Mouse (Mus musculus): Measurements from ENCODE around the gene Wnt9b. TPM values are rescaled to one million over a fixed set of nuclear protein-coding genes. Genes with fewer than 3 reads are reported as not detected.

The Wnt9b gene
- 0.09 and 0.10 TPM in 2 replicates for polyA plus RNA-seq (2012; rRNA removed)

- H3K27ac ChIP-seq (ENCODE audit: insufficient read depth, low read length) = no peak within 1 kb of the TSS
- TF ChIP-seq CTCF (IDR thresholded peaks at IDR 0.05; ENCODE audit: extremely low read depth, insufficient read depth, low read length) (no peak), POLR2A (IDR thresholded peaks at IDR 0.05; ENCODE audit: extremely low read depth, insufficient read depth, low read length) (no peak)
- 0 out of 2 replicates have a peak within 1 kb of the TSS, but pooled peaks have one; percentile 13 for H3K4me3 ChIP-seq (ENCODE audit: insufficient read depth, low read length)
- H3K4me1 ChIP-seq (ENCODE audit: control insufficient read depth, insufficient read depth, low read length) = no peaks in the 10 kb centered on the region
These were observed at the start of gene Wnt9b for GRCm38 (mm10) chr11:103749306-103750089. TSS of gene Wnt9b (minus strand) at chr11:103749821.

- Histone ChIP-seq H3K27ac (ENCODE audit: insufficient read depth, low read length) (no peak overlapping the region), H3K4me3 (ENCODE audit: insufficient read depth, low read length) (no peak overlapping the region), H3K4me1 (ENCODE audit: control insufficient read depth, insufficient read depth, low read length) (no peaks in the 10 kb centered on the region)
- no peak for TF ChIP-seq CTCF (IDR thresholded peaks at IDR 0.05; ENCODE audit: extremely low read depth, insufficient read depth, low read length)
- no peak for TF ChIP-seq POLR2A (IDR thresholded peaks at IDR 0.05; ENCODE audit: extremely low read depth, insufficient read depth, low read length)
These were observed 40.3 kb upstream of the Wnt9b start for GRCm38 (mm10) chr11:103789951-103790350.

- Histone ChIP-seq H3K4me1 (ENCODE audit: control insufficient read depth, insufficient read depth, low read length) (peaks cover 2% of the 10 kb centered on the region), H3K4me3 (ENCODE audit: insufficient read depth, low read length) (no peak overlapping the region), H3K27ac (ENCODE audit: insufficient read depth, low read length) (no peak overlapping the region)
- no peak for TF ChIP-seq POLR2A (IDR thresholded peaks at IDR 0.05; ENCODE audit: extremely low read depth, insufficient read depth, low read length)
- TF ChIP-seq CTCF (IDR thresholded peaks at IDR 0.05; ENCODE audit: extremely low read depth, insufficient read depth, low read length) = no peak
These were observed 30.5 kb upstream of the Wnt9b start for GRCm38 (mm10) chr11:103780152-103780551.

- Histone ChIP-seq H3K27ac (ENCODE audit: insufficient read depth, low read length) (no peak overlapping the region), H3K4me1 (ENCODE audit: control insufficient read depth, insufficient read depth, low read length) (no peaks in the 10 kb centered on the region), H3K4me3 (ENCODE audit: insufficient read depth, low read length) (no peak overlapping the region)
- TF ChIP-seq CTCF (IDR thresholded peaks at IDR 0.05; ENCODE audit: extremely low read depth, insufficient read depth, low read length) (no peak), POLR2A (IDR thresholded peaks at IDR 0.05; ENCODE audit: extremely low read depth, insufficient read depth, low read length) (no peak)
These were observed 24.6 kb upstream of the Wnt9b start for GRCm38 (mm10) chr11:103774228-103774530.

GRCm38 (mm10) chr11:103773387-103774227, 24.0 kb upstream of the Wnt9b start, which contains the start of gene Wnt3:
TSS of gene Wnt3 (plus strand) at chr11:103774150.
- H3K4me1 ChIP-seq (ENCODE audit: control insufficient read depth, insufficient read depth, low read length) = no peaks in the 10 kb centered on the region
- no peak within 1 kb of the TSS for H3K4me3 ChIP-seq (ENCODE audit: insufficient read depth, low read length)
- no peak for TF ChIP-seq POLR2A (IDR thresholded peaks at IDR 0.05; ENCODE audit: extremely low read depth, insufficient read depth, low read length)
- TF ChIP-seq CTCF (IDR thresholded peaks at IDR 0.05; ENCODE audit: extremely low read depth, insufficient read depth, low read length) = no peak
- H3K27ac ChIP-seq (ENCODE audit: insufficient read depth, low read length) = no peak within 1 kb of the TSS

GRCm38 (mm10) chr11:103772505-103773386, 23.1 kb upstream of the Wnt9b start:
- Histone ChIP-seq H3K27ac (ENCODE audit: insufficient read depth, low read length) (no peak overlapping the region), H3K4me3 (ENCODE audit: insufficient read depth, low read length) (no peak overlapping the region), H3K4me1 (ENCODE audit: control insufficient read depth, insufficient read depth, low read length) (no peaks in the 10 kb centered on the region)
- TF ChIP-seq CTCF (IDR thresholded peaks at IDR 0.05; ENCODE audit: extremely low read depth, insufficient read depth, low read length) (no peak), POLR2A (IDR thresholded peaks at IDR 0.05; ENCODE audit: extremely low read depth, insufficient read depth, low read length) (no peak)

- no peak overlapping the region for H3K27ac ChIP-seq (ENCODE audit: insufficient read depth, low read length)
- no peak for TF ChIP-seq CTCF (IDR thresholded peaks at IDR 0.05; ENCODE audit: extremely low read depth, insufficient read depth, low read length)
- no peak for TF ChIP-seq POLR2A (IDR thresholded peaks at IDR 0.05; ENCODE audit: extremely low read depth, insufficient read depth, low read length)
- H3K4me1 ChIP-seq (ENCODE audit: control insufficient read depth, insufficient read depth, low read length) = no peaks in the 10 kb centered on the region
- no peak overlapping the region for H3K4me3 ChIP-seq (ENCODE audit: insufficient read depth, low read length)
These were observed 21.7 kb upstream of the Wnt9b start for GRCm38 (mm10) chr11:103771160-103771817.

GRCm38 (mm10) chr11:103765556-103766011, 16.0 kb upstream of the Wnt9b start:
- H3K27ac ChIP-seq (ENCODE audit: insufficient read depth, low read length) = no peak overlapping the region
- H3K4me3 ChIP-seq (ENCODE audit: insufficient read depth, low read length) = no peak overlapping the region
- TF ChIP-seq CTCF (IDR thresholded peaks at IDR 0.05; ENCODE audit: extremely low read depth, insufficient read depth, low read length) (no peak), POLR2A (IDR thresholded peaks at IDR 0.05; ENCODE audit: extremely low read depth, insufficient read depth, low read length) (no peak)
- no peaks in the 10 kb centered on the region for H3K4me1 ChIP-seq (ENCODE audit: control insufficient read depth, insufficient read depth, low read length)

Data from cortical plate, adult 2 months (tissue).